Mouse (Mus musculus) brain, adult 2 months (tissue): Measurements from ENCODE around the gene Pi4ka.

Experiments used
- DNase-seq: peaks from one replicate; pipeline ENCODE4 v3.0.0; 2011; ENCODE audit warnings: low read depth, low spot score

The Pi4ka gene

DNA sequence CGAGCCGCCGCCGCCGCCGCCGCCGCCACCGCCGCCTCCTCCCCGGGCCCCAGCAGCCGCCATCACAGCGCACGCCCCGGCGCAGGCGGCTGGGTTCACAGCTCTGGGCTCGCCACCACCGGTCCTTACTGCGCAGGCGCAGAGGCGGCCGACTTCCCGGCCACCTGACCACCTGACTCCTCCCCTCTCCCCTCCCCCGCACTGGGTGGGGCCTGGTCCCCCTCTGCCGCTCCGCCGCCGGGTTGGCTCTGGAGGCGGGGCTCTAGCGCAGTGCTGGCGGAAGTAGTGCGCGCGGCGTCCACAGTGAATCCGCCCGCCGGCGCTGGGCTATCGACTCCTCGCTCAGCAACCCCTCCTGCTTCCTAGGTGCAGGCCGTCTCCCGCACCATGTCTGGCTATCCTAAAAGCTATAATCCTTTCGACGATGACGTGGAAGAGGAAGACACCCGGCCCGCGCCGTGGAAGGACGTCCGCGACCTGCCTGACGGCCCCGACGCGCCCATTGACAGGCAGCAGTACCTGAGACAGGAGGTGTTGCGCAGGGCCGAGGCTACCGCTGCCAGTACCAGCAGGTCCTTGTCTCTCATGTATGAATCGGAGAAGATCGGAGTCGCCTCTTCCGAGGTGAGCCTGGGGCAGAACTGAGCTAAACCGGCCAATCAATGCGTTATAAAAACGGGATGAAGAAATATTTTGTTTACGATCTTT is at the start of gene Pi4ka, which contains the start of gene Snap29:
Pi4ka (minus strand) TSS at position 579 of the 708 bp plus-strand sequence.
Snap29 (plus strand) TSS at position 251 of the 708 bp plus-strand sequence.
- peak; percentile 99 for DNase-seq

DNA sequence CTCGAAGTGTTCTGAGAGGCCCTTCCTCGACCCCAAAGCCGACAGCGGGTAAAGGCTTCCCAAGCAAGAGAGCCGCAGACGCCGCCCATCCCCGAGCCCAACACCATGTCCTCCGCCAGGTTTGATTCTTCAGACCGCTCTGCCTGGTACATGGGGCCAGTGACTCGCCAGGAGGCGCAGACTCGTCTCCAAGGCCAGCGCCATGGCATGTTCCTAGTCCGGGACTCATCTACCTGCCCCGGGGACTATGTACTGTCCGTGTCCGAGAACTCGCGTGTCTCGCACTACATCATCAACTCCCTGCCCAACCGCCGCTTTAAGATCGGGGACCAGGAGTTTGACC is 46.2 kb upstream of the Pi4ka start:
- peak; percentile 56 for DNase-seq

DNA sequence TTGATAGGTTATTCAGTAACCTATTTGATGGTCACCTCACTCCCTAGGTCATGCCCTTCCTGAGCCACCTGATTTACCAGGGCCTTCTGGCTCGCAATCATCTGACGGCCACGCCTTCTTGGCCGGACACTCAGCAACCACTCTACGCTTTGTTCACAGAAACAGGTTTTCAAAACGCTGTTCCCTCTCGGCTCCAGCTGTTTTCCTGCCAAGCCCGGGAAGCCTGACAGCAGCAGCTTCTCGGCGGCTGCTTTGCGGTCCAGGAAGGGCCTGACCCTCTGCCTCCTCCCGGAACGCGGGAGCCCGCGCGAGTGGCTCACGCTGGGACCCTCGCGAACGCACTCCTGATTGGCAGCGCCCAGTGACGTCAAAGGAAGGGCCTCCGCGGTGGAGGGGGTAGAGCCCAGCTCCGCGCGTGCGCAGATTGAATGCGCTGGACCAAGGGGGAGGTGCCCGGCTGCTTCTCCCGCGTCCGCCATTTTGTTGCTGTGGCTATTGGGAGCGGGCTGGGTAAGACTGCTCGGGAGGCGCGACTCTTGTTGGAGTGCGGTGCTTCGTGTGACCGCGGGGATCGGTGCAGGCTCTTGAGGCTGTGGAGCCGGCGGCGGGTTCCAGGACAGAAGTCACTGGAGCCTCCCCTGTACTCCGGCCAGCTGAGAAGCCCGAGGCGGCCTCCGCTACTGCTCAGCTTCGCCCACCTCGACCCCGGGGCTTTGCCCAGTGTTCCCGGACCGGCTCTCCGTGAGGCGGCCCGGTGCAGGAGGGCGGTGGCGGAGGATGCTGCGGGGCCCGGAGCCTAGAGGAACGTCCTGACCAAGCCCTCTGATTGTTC is 45.6 kb upstream of the Pi4ka start, which contains the start of gene Crkl:
Crkl (plus strand) TSS at position 447 of the 832 bp plus-strand sequence.
- peak; percentile 98 for DNase-seq

DNA sequence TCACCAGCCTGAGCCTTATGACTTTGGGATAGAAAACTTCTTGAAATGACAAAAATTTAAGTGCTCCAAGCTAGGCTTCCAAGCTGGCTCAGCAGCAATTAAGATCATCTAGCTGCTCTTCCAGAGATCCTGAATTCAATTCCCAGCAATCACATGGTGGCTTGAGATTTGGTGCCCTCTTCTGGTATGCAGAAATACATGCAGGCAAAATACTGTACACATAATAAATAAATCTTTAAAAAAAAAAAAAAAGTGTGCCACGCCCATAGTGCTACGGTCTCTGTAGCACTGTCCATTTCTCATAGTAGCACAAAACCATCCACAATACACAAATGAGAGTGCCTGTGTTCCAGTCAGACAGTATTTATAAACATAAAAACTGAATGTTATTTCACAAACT is 26.5 kb upstream of the Pi4ka start:
- DNase-seq: peak; percentile 40

DNA sequence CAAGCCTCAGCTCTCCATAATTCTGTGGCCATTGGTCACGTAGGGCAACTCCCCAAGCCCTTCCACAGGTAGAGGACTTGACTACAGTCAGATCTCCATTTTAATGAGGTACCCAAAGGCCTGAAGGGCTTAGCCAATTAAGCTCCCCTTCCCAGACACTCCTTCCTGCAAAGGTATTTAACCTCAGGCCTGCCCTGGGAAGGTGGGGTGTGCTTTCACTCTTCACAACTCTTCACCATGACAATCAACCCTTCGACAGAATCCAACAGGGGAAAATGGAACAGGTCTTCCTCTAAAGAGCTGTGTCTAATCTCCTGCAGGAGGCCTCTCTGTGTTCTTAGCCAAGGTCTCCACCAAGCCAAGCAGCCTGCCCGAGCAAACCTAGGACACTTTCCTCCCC is 16.9 kb upstream of the Pi4ka start:
- DNase-seq: no peak

DNA sequence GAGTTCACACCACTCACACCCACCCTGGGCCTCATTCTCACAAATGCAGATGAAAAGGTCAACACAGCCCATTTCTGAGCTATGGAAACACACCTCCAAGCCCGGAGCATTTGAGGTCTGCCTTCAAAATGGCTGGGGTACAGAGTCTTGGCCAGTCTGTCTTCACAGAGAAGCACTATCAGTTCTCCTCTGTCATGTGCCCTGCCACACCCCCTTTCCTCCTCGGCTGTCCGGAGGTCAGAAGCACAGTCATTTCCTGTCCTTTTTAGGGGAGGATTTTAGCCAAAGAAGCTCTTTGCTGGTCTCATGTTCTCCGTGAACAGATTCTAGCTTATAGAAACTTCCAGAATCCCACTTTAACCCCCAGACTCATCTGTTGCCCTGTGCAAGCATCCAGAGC is 4.1 kb upstream of the Pi4ka start:
- DNase-seq: no peak

DNA sequence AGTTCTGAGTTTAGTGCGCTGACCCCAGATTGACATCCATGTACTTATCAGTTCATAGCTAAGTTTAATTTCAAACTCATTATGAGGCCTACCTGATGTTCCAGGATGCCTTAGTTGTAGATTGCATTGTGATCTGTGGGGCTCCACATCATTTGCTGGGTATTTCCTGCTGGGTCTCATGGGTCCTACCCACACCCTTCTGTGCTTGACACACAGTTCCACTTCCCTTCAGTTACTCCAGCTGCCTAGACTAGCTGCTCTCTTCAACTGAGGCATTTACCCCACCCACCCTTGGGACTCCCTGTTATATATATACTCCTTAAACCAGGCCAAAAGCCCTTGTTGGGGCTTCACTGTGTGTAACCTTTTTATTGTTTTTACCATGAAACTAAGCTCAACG is 2.9 kb upstream of the Pi4ka start:
- DNase-seq: no peak

DNA sequence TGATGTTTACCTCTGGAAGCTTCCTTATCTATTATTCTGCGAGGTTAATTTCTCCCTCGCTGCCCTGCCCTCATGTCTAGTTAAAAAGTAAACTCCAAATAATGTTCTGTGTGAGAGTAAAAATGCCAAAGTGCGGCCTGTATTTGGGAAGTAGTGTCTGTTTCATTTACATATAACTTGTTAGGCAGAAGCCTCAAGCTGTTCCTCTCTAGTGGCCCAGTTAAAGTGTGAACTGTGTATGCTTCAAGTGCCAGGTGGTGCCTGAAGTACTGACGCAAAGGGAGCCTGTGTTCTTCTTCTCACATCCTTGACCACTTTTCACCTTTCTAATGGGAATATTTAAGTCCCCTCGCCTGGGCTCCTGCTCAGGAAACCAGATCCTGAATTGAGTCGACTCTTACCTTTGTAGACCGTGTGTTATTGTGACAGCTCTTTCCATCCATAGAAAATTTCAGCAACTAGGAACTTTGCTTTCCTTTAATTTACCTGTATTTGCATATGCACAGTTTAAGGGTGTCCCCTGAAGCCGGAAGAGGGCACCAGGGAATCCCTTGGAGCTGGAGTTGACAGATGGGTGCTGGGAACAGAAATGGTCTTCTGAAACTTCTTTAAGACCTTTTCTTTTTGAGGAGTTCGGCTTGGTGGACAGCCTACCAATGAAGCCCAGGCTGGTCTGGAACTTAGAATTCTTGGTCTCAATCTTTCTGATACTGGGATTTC is 558 bp upstream of the Pi4ka start:
- DNase-seq: peak; percentile 64

DNA sequence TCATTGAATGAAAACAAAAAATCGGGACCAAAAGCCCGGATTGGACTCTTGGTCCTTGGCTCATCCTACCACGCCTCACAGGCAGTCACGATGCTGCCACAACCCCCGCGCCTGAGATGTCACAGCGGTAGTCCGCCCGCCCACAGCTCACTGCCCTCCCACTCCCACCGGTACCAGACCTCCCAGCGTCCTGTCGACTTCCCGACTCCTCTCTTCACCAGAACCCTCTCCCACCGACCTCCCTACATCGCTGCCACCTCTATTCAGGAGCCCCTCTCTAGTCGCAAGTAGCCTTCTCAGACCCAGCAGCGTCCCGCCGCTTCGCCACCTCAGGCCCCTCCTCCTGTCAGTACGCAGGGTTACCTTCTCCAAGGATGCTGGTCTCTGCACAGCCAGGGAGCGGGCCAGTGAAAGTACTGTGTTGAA is 830 bp downstream of the Pi4ka start:
- peak; percentile 91 for DNase-seq

DNA sequence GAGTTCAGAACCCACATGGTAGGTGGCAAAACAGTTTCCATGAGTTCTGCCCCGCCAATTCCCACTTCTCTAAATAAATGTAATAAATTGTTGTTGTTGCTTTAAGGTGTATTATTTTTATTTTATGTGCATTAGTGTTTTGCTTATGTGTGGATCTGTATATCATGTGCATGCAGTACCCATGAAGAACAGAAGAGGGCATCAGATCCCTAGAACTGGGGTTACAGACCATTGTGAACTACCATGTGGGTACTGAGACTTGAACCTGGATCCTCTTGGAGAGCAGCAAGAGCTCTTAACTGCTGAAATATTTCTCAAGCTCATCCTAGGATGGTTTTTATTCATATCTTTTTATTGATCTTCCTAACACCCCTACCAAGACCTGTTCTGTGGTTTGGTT is 3.3 kb downstream of the Pi4ka start:
- DNase-seq: peak; percentile 52

DNA sequence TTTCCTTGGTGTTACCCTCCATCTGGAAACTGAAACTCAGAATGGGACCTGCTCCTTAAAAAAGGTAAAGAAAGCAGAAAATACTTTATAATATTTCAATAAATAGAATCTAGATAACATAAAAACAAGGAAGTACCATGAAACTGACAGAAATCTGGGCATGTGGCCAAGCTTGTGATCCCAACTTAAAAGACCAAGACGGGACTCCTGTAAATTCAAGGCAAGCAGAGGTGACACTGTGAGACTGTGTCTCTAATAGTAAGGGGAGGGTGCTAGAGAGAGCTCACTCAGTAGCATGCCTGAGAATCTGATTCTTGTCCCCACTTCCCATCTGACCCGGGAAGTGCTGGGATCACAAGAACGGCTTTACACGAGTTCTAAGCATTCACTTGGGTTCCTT is 13.3 kb downstream of the Pi4ka start:
- no peak for DNase-seq

DNA sequence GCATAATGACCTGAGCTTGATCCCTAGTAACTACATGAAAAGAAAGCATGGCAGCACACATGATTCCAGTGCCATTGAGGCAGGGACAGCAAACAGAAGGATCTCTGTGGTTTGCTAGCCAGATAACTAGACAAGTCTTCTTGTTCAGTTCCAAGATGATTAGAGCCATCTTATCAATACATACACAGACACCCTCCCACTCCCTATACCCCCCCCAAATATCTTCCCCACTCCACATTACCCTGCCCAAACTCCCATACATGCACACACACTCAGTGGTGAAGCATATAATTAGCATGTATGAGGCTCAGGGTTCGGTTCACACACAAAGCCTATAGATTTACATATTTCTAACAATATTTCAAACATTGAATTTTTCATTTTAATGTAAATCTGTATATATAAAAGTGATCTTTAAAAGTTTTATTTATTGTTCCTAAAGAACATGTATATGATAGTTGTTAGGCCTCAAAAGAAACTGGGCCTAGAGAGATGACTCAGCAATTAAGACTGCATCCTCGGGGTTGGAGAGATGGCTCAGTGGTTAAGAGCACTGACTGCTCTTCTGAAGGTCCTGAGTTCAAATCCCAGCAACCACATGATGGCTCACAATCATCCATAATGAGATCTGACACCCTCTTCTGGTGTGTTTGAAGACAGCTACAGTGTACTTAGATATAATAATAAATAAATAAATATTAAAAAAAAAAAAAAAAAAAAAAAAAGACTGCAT is 22.4 kb downstream of the Pi4ka start:
- no peak for DNase-seq

DNA sequence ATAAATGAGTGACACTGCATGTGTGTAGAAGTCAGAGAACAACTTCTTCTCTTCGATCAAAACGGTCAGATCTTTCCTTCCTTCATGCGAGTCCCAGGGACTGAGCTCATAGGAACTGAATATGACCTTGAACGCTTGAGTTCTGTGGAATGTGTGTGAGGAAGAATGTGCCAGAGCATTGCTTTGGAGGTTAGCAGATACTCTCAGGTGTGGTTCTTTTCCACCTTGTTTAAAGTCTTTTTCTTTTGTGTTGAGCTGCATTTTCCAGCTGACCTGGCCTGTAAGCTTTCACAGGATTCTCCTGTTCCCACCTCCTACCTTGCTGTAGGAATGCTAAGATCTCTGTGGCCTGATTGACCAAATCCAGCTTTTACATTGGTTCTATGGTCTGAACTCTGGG is 23.8 kb downstream of the Pi4ka start:
- no peak for DNase-seq

DNA sequence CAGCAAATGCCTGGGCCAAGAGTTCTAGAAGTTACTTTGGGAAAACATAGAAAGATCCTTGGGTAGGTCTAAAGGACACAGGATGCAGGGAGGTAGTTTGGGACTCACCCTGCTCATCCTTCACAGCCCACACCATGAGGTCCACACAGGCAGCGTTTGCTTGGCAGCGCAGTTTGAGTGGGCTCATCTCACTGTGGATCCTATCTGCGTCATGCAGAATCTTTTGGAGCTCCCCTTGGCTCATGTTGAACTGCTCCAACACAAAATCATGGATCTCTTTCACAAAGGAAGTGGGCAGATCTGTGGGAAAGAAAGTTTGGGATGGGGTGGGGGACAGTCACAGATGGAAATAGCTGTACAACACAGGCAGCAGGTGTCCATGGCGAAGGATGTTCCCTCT is 47.3 kb downstream of the Pi4ka start:
- DNase-seq: peak; percentile 58

DNA sequence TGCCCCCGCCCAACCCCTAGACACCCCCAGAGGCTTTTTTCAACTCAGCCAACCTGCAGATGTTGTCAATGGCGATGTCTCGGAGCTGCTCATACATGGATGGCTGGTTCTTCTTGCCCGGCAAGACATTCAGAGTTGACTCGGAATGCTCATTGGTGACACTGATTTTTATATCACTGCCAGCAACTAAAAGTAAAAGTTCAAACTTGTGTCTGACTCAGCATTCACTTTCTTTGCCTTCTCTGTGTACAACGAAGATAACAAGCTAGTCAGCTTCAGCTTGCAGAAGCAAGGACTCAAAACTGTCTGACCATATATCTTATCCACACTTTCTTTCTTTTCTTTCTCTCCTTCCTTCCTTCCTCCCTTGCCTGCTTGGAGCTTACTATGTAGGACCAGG is 50.1 kb downstream of the Pi4ka start:
- DNase-seq: no peak

DNA sequence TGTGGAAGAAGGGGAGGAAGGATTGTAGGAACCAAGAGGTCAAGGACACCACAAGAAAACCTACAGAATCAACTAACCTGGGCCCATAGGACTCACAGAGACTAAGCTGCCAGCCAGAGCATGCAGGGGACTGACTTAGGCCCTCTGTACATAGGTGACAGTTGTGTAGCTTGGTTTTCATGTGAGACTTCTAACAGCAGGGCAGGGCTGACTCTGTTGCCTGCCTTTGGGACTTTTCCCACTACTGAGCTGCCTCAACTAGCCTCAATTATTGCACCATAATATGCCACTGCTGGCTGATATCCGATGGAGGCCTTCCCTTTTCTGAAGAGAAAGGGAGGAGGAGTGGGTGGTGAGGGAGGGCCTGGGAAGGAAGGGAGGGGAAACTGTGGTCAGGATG is 59.3 kb downstream of the Pi4ka start:
- no peak for DNase-seq

DNA sequence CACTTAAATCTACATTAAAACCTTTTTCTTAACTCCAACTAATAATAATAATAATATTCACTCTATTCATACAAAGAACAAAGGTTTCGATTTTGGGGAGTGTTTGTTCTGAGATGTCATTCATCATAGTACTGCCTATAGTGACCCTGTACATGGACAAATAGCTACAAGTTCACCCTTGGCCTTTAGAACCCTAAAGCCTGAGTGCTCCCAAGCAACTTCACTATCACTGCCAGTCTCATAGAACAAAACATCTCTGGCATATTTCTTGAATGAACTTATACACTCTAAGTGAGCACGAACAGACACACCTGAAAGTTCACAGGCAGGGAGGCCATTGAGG is 60.3 kb downstream of the Pi4ka start:
- DNase-seq: no peak

DNA sequence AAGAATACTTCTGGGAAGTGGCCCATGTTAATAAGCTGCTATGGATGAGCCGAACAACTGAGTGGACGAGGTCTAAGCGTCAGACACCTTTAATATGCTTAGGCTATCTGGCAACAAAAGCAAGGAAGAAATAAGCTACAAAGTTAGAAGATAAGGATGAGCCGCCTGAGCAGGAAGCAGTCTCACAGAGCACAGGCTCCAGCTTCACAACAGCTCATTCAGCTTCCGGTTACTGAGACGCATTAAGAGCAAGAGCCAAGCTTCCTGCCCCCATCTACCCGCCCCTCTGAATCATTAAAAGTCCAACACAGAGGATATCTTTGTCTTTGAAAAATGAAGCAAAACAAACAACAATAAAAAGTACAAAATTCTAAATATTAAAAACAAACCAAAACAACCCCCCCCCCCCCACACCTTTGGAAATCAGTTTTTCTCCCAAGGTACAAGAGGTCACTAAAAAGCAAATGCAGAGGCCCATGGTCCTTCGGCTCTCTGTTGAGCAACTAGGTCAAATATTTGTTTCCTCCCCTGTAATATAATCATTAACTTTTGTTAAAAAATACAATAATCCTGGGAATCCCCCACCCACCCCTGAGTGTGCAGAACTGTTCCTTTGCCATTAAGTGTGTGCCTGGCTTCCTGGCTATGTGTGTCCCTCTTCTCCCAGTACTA is 60.8 kb downstream of the Pi4ka start:
- no peak for DNase-seq

DNA sequence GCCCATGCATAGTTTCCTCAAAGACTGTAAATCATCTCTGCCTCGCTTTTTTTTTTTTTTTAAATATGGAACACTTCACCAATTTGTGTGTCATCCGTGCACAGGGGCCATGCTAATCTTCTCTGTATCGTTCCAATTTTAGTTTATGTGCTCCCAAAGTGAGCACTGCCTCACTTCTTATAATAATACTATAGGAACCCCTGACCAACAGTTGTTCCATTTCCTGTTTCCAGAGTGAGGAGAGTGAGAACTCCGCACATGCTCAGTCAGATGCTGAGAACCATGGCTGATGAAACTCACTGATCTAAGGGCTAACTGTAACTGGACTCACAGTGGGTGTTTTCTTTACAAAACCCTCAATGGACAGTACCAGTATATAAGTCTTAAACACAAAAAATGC is 64.3 kb downstream of the Pi4ka start:
- no peak for DNase-seq

DNA sequence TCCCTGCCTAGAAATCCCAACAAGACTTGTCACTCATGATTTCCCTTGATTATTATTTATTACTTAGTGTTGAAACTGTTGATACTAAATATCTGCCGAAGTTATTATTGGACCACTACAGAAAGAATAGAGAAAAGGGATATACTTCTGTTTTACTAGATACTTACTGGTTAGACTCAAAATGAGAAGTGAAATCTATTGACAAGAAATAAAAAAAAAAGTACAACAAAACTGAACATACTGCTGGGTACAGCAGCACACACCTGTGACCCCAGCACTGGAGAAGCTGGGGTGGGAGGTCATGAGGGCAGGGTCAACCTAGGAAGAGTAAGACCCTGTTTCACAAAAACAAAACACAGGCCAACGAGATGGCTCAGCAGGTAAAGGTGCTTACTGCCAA is 65.4 kb downstream of the Pi4ka start:
- DNase-seq: no peak

DNA sequence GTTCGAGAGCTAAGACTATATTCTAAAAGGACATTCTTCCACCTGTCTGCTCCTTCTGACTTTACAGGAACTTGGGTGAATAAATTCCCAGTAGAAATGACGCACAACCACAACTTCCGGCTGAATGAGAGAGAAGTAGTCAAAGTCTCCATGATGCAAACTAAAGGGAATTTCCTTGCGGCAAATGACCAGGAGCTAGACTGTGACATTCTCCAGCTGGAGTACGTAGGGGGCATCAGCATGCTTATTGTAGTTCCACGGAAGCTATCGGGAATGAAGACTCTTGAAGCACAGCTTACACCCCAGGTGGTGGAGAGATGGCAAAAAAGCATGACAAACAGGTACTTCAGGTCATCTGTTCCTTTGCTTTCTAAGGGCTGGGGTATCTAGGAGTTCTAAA is 66.4 kb downstream of the Pi4ka start:
- no peak for DNase-seq
